Mouse (Mus musculus): ENCODE results near the gene Bean1. TPM values are rescaled to one million over a fixed set of nuclear protein-coding genes. Genes with fewer than 3 reads are reported as not detected.

Gene Bean1
- not detected in 2 replicates for polyA plus RNA-seq (2012)

DNA sequence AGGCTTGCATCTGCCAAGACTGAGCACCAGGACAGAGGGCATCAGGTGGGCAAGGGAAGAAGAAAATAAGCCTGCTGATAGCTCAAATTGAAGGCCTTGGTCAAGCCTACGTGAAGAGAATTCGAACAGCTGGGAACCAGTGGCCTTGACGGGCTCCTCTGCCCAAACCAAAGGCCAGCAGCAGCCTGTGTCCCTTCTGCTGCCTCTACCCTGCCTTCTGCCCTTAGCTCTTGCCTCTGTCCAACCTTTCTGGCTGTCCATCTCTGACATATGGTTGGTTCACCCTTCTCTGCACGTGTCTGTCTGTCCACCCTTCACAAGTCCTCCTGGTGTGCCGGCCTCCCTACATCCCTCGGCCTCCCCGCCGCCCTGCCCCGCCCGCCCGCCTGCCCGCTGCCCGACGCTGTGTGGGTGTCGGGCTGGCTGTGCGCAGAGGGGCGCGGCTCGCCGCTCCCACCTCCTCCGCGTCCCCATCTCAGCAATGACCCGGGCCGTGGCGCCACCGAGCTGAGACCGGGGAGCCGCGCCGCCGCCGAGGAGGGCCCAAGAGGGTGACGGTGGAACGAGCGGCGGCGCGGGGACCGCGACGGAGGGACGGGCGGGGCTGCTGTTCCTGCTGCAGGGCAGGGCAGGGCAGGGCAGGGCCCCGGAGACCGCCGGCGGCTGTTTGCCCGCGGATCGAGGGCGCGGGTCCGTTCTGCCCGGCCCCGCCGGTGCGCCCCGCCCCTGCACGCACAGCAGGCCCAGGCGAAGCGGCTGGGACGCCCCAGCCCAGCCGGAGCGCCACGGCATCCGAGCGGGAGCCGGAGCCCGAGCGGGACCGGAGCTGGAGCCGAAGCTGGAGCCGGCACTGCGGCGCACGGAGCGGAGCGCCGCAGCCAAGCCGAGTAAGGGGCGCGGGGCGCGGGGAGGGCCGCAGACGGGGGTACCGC, at the start of gene Bean1:
Gene Bean1 (plus strand): TSS at position 325 of the 932 bp plus-strand sequence.

DNA sequence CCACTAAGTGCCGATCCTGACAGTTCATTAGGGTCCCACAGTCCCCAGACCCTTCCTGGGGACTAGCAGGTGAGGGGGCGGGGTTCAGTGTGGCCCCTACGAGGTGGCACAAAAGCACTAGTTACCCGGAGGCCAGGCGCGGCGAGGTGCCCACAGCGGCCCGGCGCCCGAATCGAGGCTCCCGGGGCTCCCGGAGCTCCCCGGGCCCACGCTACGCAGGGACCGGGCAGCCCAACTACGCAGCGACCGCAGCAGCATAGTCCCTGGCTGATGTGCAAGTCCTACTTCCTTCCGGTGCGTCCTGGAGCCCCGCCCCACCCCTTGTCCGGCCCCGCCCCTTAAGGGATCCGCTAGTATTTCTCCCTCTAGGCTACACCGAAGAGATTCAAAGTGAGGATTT, 78.0 kb downstream of the Bean1 start, which contains the start of gene Tk2:
Gene Tk2 (minus strand): TSS at position 283 of the 400 bp plus-strand sequence.

DNA sequence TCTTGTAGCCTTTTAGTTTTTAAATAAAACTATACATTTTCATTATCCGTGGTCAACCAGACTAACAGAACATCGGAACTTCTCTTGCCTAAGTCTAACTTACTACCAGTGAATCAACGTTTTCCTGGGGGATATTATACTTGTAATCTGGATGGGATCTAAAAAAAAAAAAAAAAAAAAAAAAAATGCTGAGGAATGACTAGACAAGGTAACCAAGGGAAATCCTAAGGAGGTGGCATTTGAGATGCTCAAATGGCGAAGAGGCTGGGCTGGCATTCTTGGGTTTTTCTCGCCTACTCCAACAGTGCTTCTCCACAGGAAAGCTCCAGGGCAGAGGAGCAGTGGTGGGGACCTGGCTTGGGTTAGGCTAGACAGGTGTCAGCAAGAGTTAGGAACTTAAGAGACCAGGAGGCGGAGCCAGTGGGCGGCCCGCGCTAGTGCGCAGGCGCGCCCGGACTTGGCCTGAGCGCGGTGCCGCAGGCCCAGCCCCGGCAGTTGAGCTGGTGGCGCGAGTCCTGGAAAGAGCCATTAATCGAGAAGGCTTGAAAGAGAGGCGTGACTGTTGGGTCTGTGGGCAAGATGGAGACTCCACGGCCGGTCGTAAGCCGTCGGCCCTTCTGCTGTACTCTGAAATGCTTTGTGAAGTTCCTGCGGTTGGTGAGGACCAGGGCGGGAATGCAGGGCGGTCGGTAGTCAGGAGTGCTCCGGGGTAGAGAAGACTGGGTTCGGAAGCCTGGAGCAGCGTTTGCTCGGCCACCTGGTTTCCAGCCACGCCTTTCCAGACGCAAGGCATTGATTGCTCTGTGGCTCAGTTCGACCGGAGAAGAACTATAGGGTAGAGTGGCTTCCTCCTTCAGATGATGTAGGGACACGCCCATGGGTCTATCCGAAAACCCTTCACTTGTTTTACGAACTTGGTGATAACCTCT, 80.5 kb downstream of the Bean1 start, which contains the start of gene Cklf:
Gene Cklf (plus strand): TSS at position 423 of the 929 bp plus-strand sequence.

Other genes starting within 250 kb of the Bean1 start
- gene Cdh5, start 68.8 kb upstream of the Bean1 start, polyA plus RNA-seq (2012), result 0.01 TPM in 1 of 2 replicates, not detected in the other
- 15.8 and 17.6 TPM in 2 replicates for gene Tk2, start 78.1 kb downstream of the Bean1 start, polyA plus RNA-seq (2012)
- 6.2 and 11.1 TPM in 2 replicates for gene Cklf, start 80.4 kb downstream of the Bean1 start, polyA plus RNA-seq (2012)
- not detected in 2 replicates for gene Cmtm2a, start 122.7 kb downstream of the Bean1 start, polyA plus RNA-seq (2012)
- gene Gm45711, start 139.6 kb downstream of the Bean1 start, polyA plus RNA-seq (2012), result not detected in 2 replicates
- not detected in 2 replicates for gene Cmtm1, start 139.7 kb downstream of the Bean1 start, polyA plus RNA-seq (2012)
- not detected in 2 replicates for gene Gm11020, start 151.1 kb downstream of the Bean1 start, polyA plus RNA-seq (2012)
- gene Cmtm2b, start 151.8 kb downstream of the Bean1 start, polyA plus RNA-seq (2012), result not detected in 2 replicates
- 79.5 and 81.5 TPM in 2 replicates for gene Cmtm3, start 169.0 kb downstream of the Bean1 start, polyA plus RNA-seq (2012)
- 0.90 and 0.96 TPM in 2 replicates for gene Cmtm4, start 225.4 kb downstream of the Bean1 start, polyA plus RNA-seq (2012)